Mouse (Mus musculus): ENCODE results near the gene Slc45a3.

DNA sequence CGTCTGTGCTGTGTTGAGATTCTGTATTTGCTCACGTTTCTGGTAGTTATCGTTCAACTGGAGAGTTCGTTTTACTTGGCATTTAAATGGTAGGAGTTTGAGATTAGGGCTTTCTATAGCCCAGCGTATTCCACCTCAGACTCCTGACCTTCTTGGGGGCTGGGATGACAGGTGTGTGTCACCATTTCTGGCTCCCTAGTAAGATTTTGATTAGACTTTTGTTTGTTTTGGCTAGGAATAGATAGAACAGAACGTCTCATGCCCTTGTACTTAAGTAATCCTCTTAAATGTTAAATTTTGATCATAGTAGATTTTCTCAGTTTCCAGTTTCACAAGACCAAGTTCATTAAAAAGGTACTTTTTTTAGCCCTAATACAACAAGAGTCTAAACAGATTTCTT, 45.1 kb upstream of the Slc45a3 start:
- TF ChIP-seq POLR2A (IDR thresholded peaks at IDR 0.05; ENCODE audit: insufficient read depth, low read depth, low read length) (no peak), CTCF (IDR thresholded peaks at IDR 0.05) (no peak), EP300 (IDR thresholded peaks at IDR 0.05; ENCODE audit: insufficient read depth, low read depth, low read length) (no peak)
